Mouse (Mus musculus) limb, embryonic 14.5 days (tissue): ENCODE data around the gene Sez6l2. TPM values are rescaled to one million over a fixed set of nuclear protein-coding genes. Genes with fewer than 3 reads are reported as not detected.
A peak's percentile ranks its signal among the peaks of the same experiment; 100 is the strongest.

Source experiments
- ATAC-seq: fragments of 200-750 bp; cut with Nextera tagmentation; 2 replicates; pipeline ENCODE4 v1.8.0; 2017; ENCODE audit warnings: low read depth, moderate number of reproducible peaks, moderate TSS enrichment; ENCODE audit not compliant: low FRiP score
- DNase-seq: peaks from one replicate; pipeline ENCODE4 v3.0.0-alpha.2; 2015; ENCODE audit warnings: low spot score
- H3K27ac ChIP-seq: fragments of 300-500 bp; sonication (generic); replicated peaks from 2 replicates; pipeline ENCODE4 v1.5.1; 2014; ENCODE audit warnings: low read depth, mild to moderate bottlenecking, low read length, moderate library complexity, mixed read lengths
- H3K27me3 ChIP-seq: fragments of 300-500 bp; sonication (generic); 2 replicates; pipeline ENCODE4 v1.6.1; 2014; ENCODE audit warnings: low read length, mixed read lengths; ENCODE audit not compliant: control insufficient read depth, insufficient read depth
- H3K36me3 ChIP-seq: fragments of 300-500 bp; sonication (generic); 2 replicates; pipeline ENCODE4 v1.6.1; 2014; ENCODE audit warnings: mild to moderate bottlenecking, low read length, moderate library complexity, mixed read lengths; ENCODE audit not compliant: control insufficient read depth, insufficient read depth
- H3K4me1 ChIP-seq: fragments of 300-500 bp; sonication (generic); 2 replicates; pipeline ENCODE4 v1.6.1; 2014; ENCODE audit warnings: antibody characterized with exemption, low read length, mixed read lengths; ENCODE audit not compliant: control insufficient read depth, insufficient read depth
- H3K4me2 ChIP-seq: fragments of 300-500 bp; sonication (generic); replicated peaks from 2 replicates; pipeline ENCODE4 v1.6.1; 2014; ENCODE audit warnings: low read depth, mild to moderate bottlenecking, low read length, moderate library complexity; ENCODE audit not compliant: severe bottlenecking
- H3K4me3 ChIP-seq: fragments of 300-500 bp; sonication (generic); replicated peaks from 2 replicates; pipeline ENCODE4 v1.5.1; 2014; ENCODE audit warnings: low read length
- H3K9ac ChIP-seq: fragments of 300-500 bp; sonication (generic); 2 replicates; pipeline ENCODE4 v1.6.1; 2014; ENCODE audit warnings: mild to moderate bottlenecking, low read depth, low read length, moderate library complexity; ENCODE audit not compliant: severe bottlenecking
- H3K9me3 ChIP-seq: fragments of 300-500 bp; sonication (generic); 2 replicates; pipeline ENCODE4 v1.6.1; 2016; ENCODE audit warnings: low read length; ENCODE audit not compliant: control insufficient read depth
- POLR2A ChIP-seq: fragments of 200-500 bp; IDR thresholded peaks from 2 replicates; pipeline ENCODE4 v1.8.0; 2012; ENCODE audit warnings: inconsistent platforms, mild to moderate bottlenecking, moderate library complexity, borderline replicate concordance; ENCODE audit not compliant: insufficient read depth, insufficient read length; ENCODE audit errors: extremely low read depth
- WGBS: fragments of 180-500 bp; shearing (Covaris S2); extraction: QIAGEN DNeasy Blood & Tissue Kit; methylation state at CpG from one replicate; pipeline ENCODE4 v1.1.7; 2014; 5-methylcytosine and 5-hydroxymethylcytosine counted together
- polyA plus RNA-seq, 2 experiments: library from polyadenylated mRNA; depleted of rRNA in 1 of 2; stranded (reverse) in 1 of 2; unstranded in 1 of 2; fragments of >200 nt; fragmentation: Nextera tagmentation in 1 of 2; extraction: Ambion mirVana in 1 of 2; gene quantifications; 2 replicates each; pipeline versions ENCODE4 v1.2.1 to v1.2.3; 2012 to 2014

Gene Sez6l2
- polyA plus RNA-seq, 2 experiments, result 1.6 to 2.5 TPM

- H3K36me3 ChIP-seq, result peaks cover 28% of the 10 kb centered on the region
- 83% methylated on average over 2 of the region's 2 CpGs for WGBS
- no peak for DNase-seq
- no peaks in the 10 kb centered on the region for H3K27me3 ChIP-seq
- H3K27ac ChIP-seq, result no peak overlapping the region
- H3K9ac ChIP-seq, result no peak overlapping the region
- H3K4me2 ChIP-seq, result no peak overlapping the region
- ATAC-seq, result no peak
- TF ChIP-seq POLR2A, result no peak
- peaks cover 9% of the 10 kb centered on the region for H3K4me1 ChIP-seq
- H3K9me3 ChIP-seq, result no peaks in the 10 kb centered on the region
- H3K4me3 ChIP-seq, result no peak overlapping the region
These were observed 17.7 kb upstream of the Sez6l2 start for GRCm38 (mm10) chr7:126932652-126933051.

- no peak overlapping the region for H3K4me3 ChIP-seq
- H3K9me3 ChIP-seq, result no peaks in the 10 kb centered on the region
- no peak for ATAC-seq
- no peak for DNase-seq
- no peaks in the 10 kb centered on the region for H3K27me3 ChIP-seq
- no peaks in the 10 kb centered on the region for H3K4me1 ChIP-seq
- H3K36me3 ChIP-seq, result peaks cover 31% of the 10 kb centered on the region
- 45% methylated on average over 6 of the region's 6 CpGs for WGBS
- TF ChIP-seq POLR2A, result no peak
- no peak overlapping the region for H3K4me2 ChIP-seq
- no peak overlapping the region for H3K9ac ChIP-seq
- H3K27ac ChIP-seq, result no peak overlapping the region
These were observed 9.2 kb upstream of the Sez6l2 start for GRCm38 (mm10) chr7:126941171-126941570.

GRCm38 (mm10) chr7:126941801-126942200, 8.6 kb upstream of the Sez6l2 start:
- TF ChIP-seq POLR2A, result no peak
- Histone ChIP-seq H3K9ac (no peak overlapping the region), H3K4me2 (no peak overlapping the region), H3K4me3 (no peak overlapping the region), H3K4me1 (no peaks in the 10 kb centered on the region), H3K36me3 (peaks cover 26% of the 10 kb centered on the region), H3K27ac (no peak overlapping the region), H3K27me3 (no peaks in the 10 kb centered on the region), H3K9me3 (no peaks in the 10 kb centered on the region)
- WGBS, result 79% methylated on average over 5 of the region's 5 CpGs
- ATAC-seq, result no peak
- DNase-seq, result no peak

- ATAC-seq (no peak), DNase-seq (no peak)
- no peak overlapping the region for H3K27ac ChIP-seq
- peaks cover 3% of the 10 kb centered on the region; the same call in 1 of the 2 replicates for H3K4me1 ChIP-seq
- no peak overlapping the region for H3K9ac ChIP-seq
- H3K9me3 ChIP-seq, result no peaks in the 10 kb centered on the region
- peaks cover 17% of the 10 kb centered on the region for H3K27me3 ChIP-seq
- no peak overlapping the region for H3K4me3 ChIP-seq
- no peak for TF ChIP-seq POLR2A
- no peak overlapping the region for H3K4me2 ChIP-seq
- WGBS, result 47% methylated on average over 3 of the region's 3 CpGs
- H3K36me3 ChIP-seq, result peaks cover 20% of the 10 kb centered on the region
These were observed 3.8 kb upstream of the Sez6l2 start for GRCm38 (mm10) chr7:126946530-126946929.

GRCm38 (mm10) chr7:126948626-126949025, 1.7 kb upstream of the Sez6l2 start:
- H3K9ac ChIP-seq, result no peak overlapping the region
- no peak for ATAC-seq
- no peak for TF ChIP-seq POLR2A
- H3K4me3 ChIP-seq, result no peak overlapping the region
- peaks cover 4% of the 10 kb centered on the region; the same call in 1 of the 2 replicates for H3K36me3 ChIP-seq
- DNase-seq, result no peak
- peaks cover 19% of the 10 kb centered on the region for H3K27me3 ChIP-seq
- H3K4me1 ChIP-seq, result peaks cover 8% of the 10 kb centered on the region; the same call in 1 of the 2 replicates
- WGBS, result 79% methylated on average over 8 of the region's 10 CpGs
- no peak overlapping the region for H3K27ac ChIP-seq
- H3K4me2 ChIP-seq, result no peak overlapping the region
- H3K9me3 ChIP-seq, result no peaks in the 10 kb centered on the region

GRCm38 (mm10) chr7:126949403-126949792, 965 bp upstream of the Sez6l2 start, which contains the start of gene Asphd1:
TSS of gene Asphd1 (minus strand) at chr7:126949582.
- Histone ChIP-seq H3K9ac (no peak within 1 kb of the TSS), H3K27ac (no peak within 1 kb of the TSS), H3K27me3 (peaks cover 19% of the 10 kb centered on the region), H3K36me3 (peaks cover 4% of the 10 kb centered on the region; the same call in 1 of the 2 replicates), H3K4me2 (peak within 1 kb of the TSS; percentile 98), H3K4me3 (peak within 1 kb of the TSS; percentile 42), H3K4me1 (peaks cover 8% of the 10 kb centered on the region; the same call in 1 of the 2 replicates), H3K9me3 (no peaks in the 10 kb centered on the region)
- no peak for TF ChIP-seq POLR2A
- DNase-seq (no peak), ATAC-seq (peak; percentile 25; the same call in 1 of the 2 replicates)
- under 1% methylated on average over 20 of the region's 21 CpGs for WGBS
